Comparison of ENCODE assay signal across 8 mouse cellular contexts in genomic region chr10:76530922-76531321, GRCm38 (mm10). TPM values are rescaled to one million over a fixed set of nuclear protein-coding genes. Genes with fewer than 3 reads are reported as not detected.
DNase-seq lines count a peak whose midpoint lies in the region; ATAC-seq and TF ChIP-seq lines count a peak whose summit lies in the region.

No protein-coding gene starts in this region.

- 2% methylated on average over 11 of the region's 11 CpGs for WGBS in heart, postnatal 0 days
- under 1% methylated on average over 11 of the region's 11 CpGs for WGBS in hindbrain, postnatal 0 days
- WGBS in midbrain, embryonic 15.5 days = under 1% methylated on average over 11 of the region's 11 CpGs

- peak overlapping the region; percentile 59 for H3K4me3 ChIP-seq in heart, postnatal 0 days (ENCODE audit: low read depth, low read length)
- H3K4me3 ChIP-seq in brown adipose tissue, adult 24 weeks (ENCODE audit: insufficient read depth, low read depth, low read length) = peak overlapping the region; percentile 84
- peak overlapping the region; percentile 69 for H3K4me3 ChIP-seq in hindbrain, postnatal 0 days (ENCODE audit: low read length)
- peak overlapping the region; percentile 79 for H3K4me3 ChIP-seq in midbrain, embryonic 15.5 days

- H3K27me3 ChIP-seq in heart, postnatal 0 days (ENCODE audit: control insufficient read depth, insufficient read depth, low read length) = no peaks in the 10 kb centered on the region
- no peaks in the 10 kb centered on the region for H3K27me3 ChIP-seq in hindbrain, postnatal 0 days (ENCODE audit: insufficient read depth, low read length)
- no peaks in the 10 kb centered on the region for H3K27me3 ChIP-seq in midbrain, embryonic 15.5 days (replicated peaks)

- no peaks in the 10 kb centered on the region for H3K9me3 ChIP-seq in heart, postnatal 0 days (replicated peaks; ENCODE audit: control insufficient read depth, low read length)
- no peaks in the 10 kb centered on the region for H3K9me3 ChIP-seq in hindbrain, postnatal 0 days (ENCODE audit: low read length)
- H3K9me3 ChIP-seq in midbrain, embryonic 15.5 days = no peaks in the 10 kb centered on the region

- TF ChIP-seq CTCF in heart, postnatal 0 days (IDR thresholded peaks at IDR 0.05; ENCODE audit: low read depth) = no peak
- TF ChIP-seq CTCF in hindbrain, postnatal 0 days (IDR thresholded peaks at IDR 0.05; ENCODE audit: low read depth) = no peak

- TF ChIP-seq EP300 in heart, postnatal 0 days (IDR thresholded peaks at IDR 0.05; ENCODE audit: low read depth) = no peak

- H3K36me3 ChIP-seq in heart, postnatal 0 days (replicated peaks; ENCODE audit: control insufficient read depth, insufficient read depth, low read length) = peaks cover 17% of the 10 kb centered on the region; the same call in 1 of the 2 replicates
- peaks cover 16% of the 10 kb centered on the region for H3K36me3 ChIP-seq in hindbrain, postnatal 0 days (ENCODE audit: insufficient read depth, low read length)
- peaks cover 17% of the 10 kb centered on the region for H3K36me3 ChIP-seq in midbrain, embryonic 15.5 days (replicated peaks)

- peak overlapping the region; percentile 86 for H3K4me2 ChIP-seq in heart, postnatal 0 days (ENCODE audit: low read depth, low read length)
- H3K4me2 ChIP-seq in hindbrain, postnatal 0 days (ENCODE audit: low read depth, low read length) = peak overlapping the region; percentile 84
- peak overlapping the region; percentile 74 for H3K4me2 ChIP-seq in midbrain, embryonic 15.5 days

- ATAC-seq in heart, postnatal 0 days (ENCODE audit: insufficient read depth, low read depth) = peak; percentile 34; the same call in 1 of the 2 replicates
- ATAC-seq in hindbrain, postnatal 0 days = no peak
- ATAC-seq in midbrain, embryonic 15.5 days (replicated peaks) = no peak; the same call in 1 of the 2 replicates
- no peak for ATAC-seq in erythroid progenitor cell, adult 5-6 weeks (replicated peaks; ENCODE audit: low FRiP score, poor library complexity, severe bottlenecking)

- no peak for DNase-seq in heart, postnatal 0 days (ENCODE audit: low spot score)
- DNase-seq in heart, adult 8-10 months (ENCODE audit: low spot score) = no peak
- DNase-seq in hindbrain, postnatal 0 days (ENCODE audit: low spot score) = no peak
- DNase-seq in retina, embryonic 14.5 days (ENCODE audit: low spot score) = no peak
- no peak for DNase-seq in adrenal gland, postnatal 14 days

- H3K4me1 ChIP-seq in heart, postnatal 0 days (ENCODE audit: control insufficient read depth, insufficient read depth) = peaks cover 13% of the 10 kb centered on the region
- H3K4me1 ChIP-seq in brown adipose tissue, adult 24 weeks (ENCODE audit: control insufficient read depth, insufficient read depth, insufficient read length, low read length) = peaks cover 5% of the 10 kb centered on the region
- peaks cover 6% of the 10 kb centered on the region for H3K4me1 ChIP-seq in hindbrain, postnatal 0 days (ENCODE audit: insufficient read depth, low read length)
- H3K4me1 ChIP-seq in midbrain, embryonic 15.5 days = peaks cover 35% of the 10 kb centered on the region

- peak overlapping the region; percentile 32; the same call in 1 of the 2 replicates for H3K27ac ChIP-seq in heart, postnatal 0 days (ENCODE audit: low read depth)
- no peak overlapping the region for H3K27ac ChIP-seq in brown adipose tissue, adult 24 weeks (replicated peaks; ENCODE audit: low read depth, low read length)
- H3K27ac ChIP-seq in hindbrain, postnatal 0 days = no peak overlapping the region
- peak overlapping the region; percentile 70 for H3K27ac ChIP-seq in midbrain, embryonic 15.5 days

- H3K9ac ChIP-seq in heart, postnatal 0 days (replicated peaks; ENCODE audit: low read depth, low read length) = peak overlapping the region; percentile 13; the same call in 1 of the 2 replicates
- H3K9ac ChIP-seq in hindbrain, postnatal 0 days (replicated peaks; ENCODE audit: low read length) = peak overlapping the region; percentile 18; the same call in 1 of the 2 replicates
- H3K9ac ChIP-seq in midbrain, embryonic 15.5 days = peak overlapping the region; percentile 49

RNA-seq across cellular contexts. Expression of gene Lss, which starts 0.5 kb away (rescaled TPM):
- total RNA-seq in heart, postnatal 0 days (2014; rRNA removed; ENCODE audit: low replicate concordance) = 4.9 and 9.0 TPM in 2 replicates
- polyA plus RNA-seq in heart, postnatal 0 days (2015; fragmentation: Nextera tagmentation; extraction: Ambion mirVana) = 5.7 and 7.8 TPM in 2 replicates
- total RNA-seq in heart, adult 8-10 months (2022) = 1 to 10 TPM; 4.9 to 9.2 (median 7.7) TPM
- 28.3 and 42.6 TPM in 2 replicates for polyA plus RNA-seq in brown adipose tissue, adult 24 weeks (2012; ENCODE audit: insufficient read depth, insufficient read length, missing spikeins)
- total RNA-seq in hindbrain, postnatal 0 days (2014; rRNA removed) = 55.1 and 68.1 TPM in 2 replicates
- polyA plus RNA-seq in hindbrain, postnatal 0 days (2015; fragmentation: Nextera tagmentation; extraction: Ambion mirVana) = 33.5 and 38.0 TPM in 2 replicates
- 43.5 and 44.5 TPM in 2 replicates for polyA plus RNA-seq in midbrain, embryonic 15.5 days (2015; fragmentation: Nextera tagmentation; extraction: Ambion mirVana)
- total RNA-seq in adrenal gland, postnatal 14 days (2021) = 28.1 and 35.8 TPM in 2 replicates
- 0.42 and 2.2 TPM in 2 replicates for total RNA-seq in erythroid progenitor cell, adult 5-6 weeks (2015; ENCODE audit: low replicate concordance)
- 1.2 and 2.0 TPM in 2 replicates for total RNA-seq in erythroid progenitor cell, adult 5-6 weeks (2017; ENCODE audit: low replicate concordance)

RNA-seq across cellular contexts. Expression of gene Spatc1l, which starts 31.1 kb away (rescaled TPM):
- total RNA-seq in heart, postnatal 0 days (2014; rRNA removed; ENCODE audit: low replicate concordance) = not detected in 2 replicates
- polyA plus RNA-seq in heart, postnatal 0 days (2015; fragmentation: Nextera tagmentation; extraction: Ambion mirVana) = not detected in 2 replicates
- not detected for total RNA-seq in heart, adult 8-10 months (2022)
- not detected in 2 replicates for polyA plus RNA-seq in brown adipose tissue, adult 24 weeks (2012; ENCODE audit: insufficient read depth, insufficient read length, missing spikeins)
- total RNA-seq in hindbrain, postnatal 0 days (2014; rRNA removed) = not detected in 2 replicates
- not detected in 2 replicates for polyA plus RNA-seq in hindbrain, postnatal 0 days (2015; fragmentation: Nextera tagmentation; extraction: Ambion mirVana)
- not detected in 2 replicates for polyA plus RNA-seq in midbrain, embryonic 15.5 days (2015; fragmentation: Nextera tagmentation; extraction: Ambion mirVana)
- not detected in 2 replicates for total RNA-seq in adrenal gland, postnatal 14 days (2021)
- not detected in 2 replicates for total RNA-seq in erythroid progenitor cell, adult 5-6 weeks (2015; ENCODE audit: low replicate concordance)
- total RNA-seq in erythroid progenitor cell, adult 5-6 weeks (2017; ENCODE audit: low replicate concordance) = not detected in 2 replicates

RNA-seq across cellular contexts. Expression of gene Ftcd, which starts 44.5 kb away (rescaled TPM):
- 3.5 and 5.8 TPM in 2 replicates for total RNA-seq in heart, postnatal 0 days (2014; rRNA removed; ENCODE audit: low replicate concordance)
- 4.5 and 5.6 TPM in 2 replicates for polyA plus RNA-seq in heart, postnatal 0 days (2015; fragmentation: Nextera tagmentation; extraction: Ambion mirVana)
- not detected for total RNA-seq in heart, adult 8-10 months (2022)
- not detected in 2 replicates for polyA plus RNA-seq in brown adipose tissue, adult 24 weeks (2012; ENCODE audit: insufficient read depth, insufficient read length, missing spikeins)
- 0.75 TPM in 1 of 2 replicates, not detected in the other for total RNA-seq in hindbrain, postnatal 0 days (2014; rRNA removed)
- 0.14 TPM in 1 of 2 replicates, not detected in the other for polyA plus RNA-seq in hindbrain, postnatal 0 days (2015; fragmentation: Nextera tagmentation; extraction: Ambion mirVana)
- 0.08 TPM in 1 of 2 replicates, not detected in the other for polyA plus RNA-seq in midbrain, embryonic 15.5 days (2015; fragmentation: Nextera tagmentation; extraction: Ambion mirVana)
- 1.8 and 25.8 TPM in 2 replicates for total RNA-seq in adrenal gland, postnatal 14 days (2021)
- total RNA-seq in erythroid progenitor cell, adult 5-6 weeks (2015; ENCODE audit: low replicate concordance) = not detected in 2 replicates
- total RNA-seq in erythroid progenitor cell, adult 5-6 weeks (2017; ENCODE audit: low replicate concordance) = not detected in 2 replicates

Comparison
In these comparisons a context has a peak if more than half of its experiments do, and no peak if none do; other contexts are left out.
1. H3K27ac ChIP-seq: peak in heart, postnatal 0 days (single experiment) and midbrain, embryonic 15.5 days (single experiment); none in brown adipose tissue, adult 24 weeks (single experiment) and hindbrain, postnatal 0 days (single experiment).
2. Peak in every context shown above with its lines, with median percentiles within 50 percentile points of each other: H3K4me2 ChIP-seq, H3K4me3 ChIP-seq and H3K9ac ChIP-seq.